Mouse (Mus musculus) thymus, postnatal 25 days (tissue): Measurements from ENCODE around the gene Sbk1.
"Not testable (repeated sequence)": the region's sequence is repeated elsewhere in the genome, so short reads cannot be mapped to it uniquely, and the experiment has no call there.

ENCODE experiments used
- DNase-seq: peaks from one replicate; pipeline ENCODE4 v3.0.0; 2022

Gene Sbk1

DNA sequence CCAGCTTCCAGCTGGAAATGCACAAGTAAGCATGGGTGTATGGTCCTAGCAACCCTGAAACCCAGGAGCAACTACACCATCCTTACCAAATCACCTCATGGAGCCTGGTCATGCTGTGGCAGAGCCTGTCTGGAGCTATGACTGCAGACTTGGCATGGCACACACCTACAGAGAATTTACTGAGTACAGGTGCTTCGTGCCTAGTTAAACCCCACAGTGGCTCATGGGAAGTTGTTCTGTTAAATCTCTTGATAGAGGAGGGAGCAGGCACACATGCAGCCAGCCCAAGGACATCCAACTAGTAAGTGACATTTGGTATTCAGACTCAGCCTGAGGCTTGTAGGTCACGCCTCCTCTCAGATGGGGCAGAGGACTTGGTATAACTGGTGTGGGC is 15.7 kb downstream of the Sbk1 start:
- no peak for DNase-seq

DNA sequence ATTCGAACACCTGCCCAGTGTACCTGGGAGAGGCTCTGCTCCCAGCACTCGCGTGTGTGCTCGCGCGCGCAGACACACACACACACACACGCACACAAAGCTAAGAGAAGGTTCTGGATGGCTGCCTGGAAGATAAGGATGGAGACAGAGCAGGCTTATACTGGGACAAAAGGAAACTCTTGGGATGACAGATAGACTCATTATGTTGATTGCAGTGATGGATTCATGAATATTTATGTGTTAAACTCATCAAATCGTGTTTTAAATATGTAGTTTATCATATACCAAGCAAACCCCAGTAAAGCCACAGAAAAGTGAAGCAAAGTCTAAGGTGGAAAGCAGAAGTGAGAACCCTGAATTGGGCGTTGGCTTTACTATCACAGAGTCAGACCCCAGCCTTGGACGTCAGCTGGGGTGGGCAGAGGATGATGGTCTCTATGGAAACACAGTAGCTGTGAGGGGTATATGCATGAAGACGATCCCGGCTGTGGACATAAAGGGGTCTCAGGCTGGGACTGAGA is 16.2 kb downstream of the Sbk1 start:
- DNase-seq, result no peak

GRCm38 (mm10) chr7:126289371-126289770 is 17.0 kb downstream of the Sbk1 start:
- DNase-seq, result no peak

- DNase-seq, result no peak
These were observed 17.5 kb downstream of the Sbk1 start for GRCm38 (mm10) chr7:126289956-126290355.

DNA sequence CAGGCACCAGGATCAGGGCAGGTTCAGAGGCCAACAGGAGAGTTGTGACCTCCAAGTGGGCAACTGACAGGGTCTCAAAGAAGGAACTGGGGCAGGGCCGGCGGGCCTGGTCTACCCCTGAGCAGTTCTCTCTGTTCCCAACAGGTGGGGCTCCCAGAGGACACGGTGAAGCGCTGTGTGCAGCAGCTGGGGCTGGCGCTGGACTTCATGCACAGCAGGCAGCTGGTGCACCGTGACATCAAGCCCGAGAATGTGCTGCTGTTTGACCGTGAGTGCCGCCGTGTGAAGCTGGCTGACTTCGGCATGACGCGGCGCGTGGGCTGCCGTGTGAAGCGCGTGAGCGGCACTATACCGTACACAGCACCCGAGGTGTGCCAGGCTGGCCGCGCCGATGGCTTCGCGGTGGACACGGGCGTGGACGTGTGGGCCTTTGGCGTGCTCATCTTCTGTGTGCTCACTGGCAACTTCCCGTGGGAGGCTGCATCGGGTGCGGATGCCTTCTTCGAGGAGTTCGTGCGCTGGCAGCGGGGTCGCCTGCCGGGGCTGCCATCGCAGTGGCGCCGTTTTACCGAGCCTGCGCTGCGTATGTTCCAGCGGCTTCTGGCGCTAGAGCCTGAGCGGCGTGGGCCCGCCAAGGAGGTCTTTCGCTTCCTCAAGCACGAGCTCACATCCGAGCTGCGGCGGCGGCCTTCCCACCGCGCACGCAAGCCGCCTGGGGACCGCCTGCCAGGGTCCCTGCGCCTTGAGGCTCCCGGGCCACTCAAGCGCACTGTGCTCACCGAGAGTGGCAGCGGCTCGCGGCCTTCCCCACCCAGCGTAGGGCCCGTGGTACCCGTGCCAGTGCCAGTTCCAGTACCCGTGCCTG is 19.5 kb downstream of the Sbk1 start:
- no peak for DNase-seq

DNA sequence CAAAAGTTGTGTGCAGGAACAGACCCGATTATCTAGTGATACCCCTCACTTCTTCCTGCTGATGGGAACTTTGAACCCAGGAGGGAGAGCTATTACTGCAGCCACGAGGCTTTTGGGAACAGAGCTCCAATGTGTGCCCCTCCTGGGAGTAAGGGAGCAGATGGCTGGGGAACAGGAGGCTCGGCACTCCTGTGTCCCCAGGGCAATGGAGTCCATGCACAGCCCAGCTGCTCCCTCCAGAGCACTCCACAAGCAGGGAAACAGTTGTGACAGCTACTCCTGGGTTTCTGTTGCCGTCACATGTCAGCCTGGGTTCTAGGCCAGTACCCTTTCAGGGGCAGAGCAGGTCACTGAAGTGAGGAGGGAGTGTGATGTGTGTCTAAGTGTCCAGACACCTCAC is 20.7 kb downstream of the Sbk1 start:
- DNase-seq, result no peak

- DNase-seq, result peak; percentile 39
These were observed 25.4 kb downstream of the Sbk1 start for GRCm38 (mm10) chr7:126297579-126298460.

DNA sequence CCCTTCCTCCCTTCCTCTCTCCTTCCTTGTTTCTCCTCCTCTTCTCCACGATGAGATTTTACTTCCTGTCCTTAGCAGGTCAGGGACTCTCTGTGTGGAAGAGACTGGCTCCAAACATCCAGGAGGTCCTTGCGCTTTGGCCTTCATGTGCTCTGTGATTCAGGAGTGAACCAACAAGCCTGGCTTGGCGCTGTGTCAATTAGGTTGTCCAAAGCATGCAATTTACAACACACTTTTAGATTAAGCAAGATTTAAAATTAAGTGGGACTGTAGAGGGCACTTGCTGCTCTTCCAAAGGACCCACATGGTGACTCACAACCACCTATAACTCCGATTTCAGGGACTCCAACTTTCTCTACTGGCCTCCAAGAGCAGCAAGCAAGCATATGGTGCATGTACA is 26.4 kb downstream of the Sbk1 start:
- DNase-seq, result no peak

- DNase-seq, result not testable (repeated sequence)
These were observed 29.4 kb downstream of the Sbk1 start for GRCm38 (mm10) chr7:126301831-126302230.

GRCm38 (mm10) chr7:126311822-126312221 is 39.4 kb downstream of the Sbk1 start:
- no peak for DNase-seq

GRCm38 (mm10) chr7:126313309-126313708 is 40.9 kb downstream of the Sbk1 start:
- DNase-seq, result no peak

GRCm38 (mm10) chr7:126314273-126314672 is 41.9 kb downstream of the Sbk1 start:
- no peak for DNase-seq

DNA sequence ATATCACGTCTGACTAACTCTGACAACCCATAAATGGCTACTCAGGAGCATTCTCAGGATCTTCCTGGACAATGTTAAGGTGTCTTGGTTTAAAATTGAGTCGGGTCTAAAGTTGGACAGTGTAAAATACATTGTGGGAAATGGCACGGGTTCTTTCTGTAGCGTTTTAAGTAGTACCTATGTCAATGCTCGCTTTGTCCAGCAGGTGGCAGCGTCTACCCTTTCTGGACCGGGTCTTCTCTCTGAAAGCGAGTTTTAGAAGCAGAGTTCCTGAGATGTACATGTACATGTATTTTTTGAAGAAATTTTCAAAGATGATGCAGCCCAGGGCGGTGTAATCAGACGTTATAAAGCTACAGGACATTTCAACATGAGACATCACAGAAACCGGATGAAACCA is 51.3 kb downstream of the Sbk1 start:
- DNase-seq, result peak; percentile 89

DNA sequence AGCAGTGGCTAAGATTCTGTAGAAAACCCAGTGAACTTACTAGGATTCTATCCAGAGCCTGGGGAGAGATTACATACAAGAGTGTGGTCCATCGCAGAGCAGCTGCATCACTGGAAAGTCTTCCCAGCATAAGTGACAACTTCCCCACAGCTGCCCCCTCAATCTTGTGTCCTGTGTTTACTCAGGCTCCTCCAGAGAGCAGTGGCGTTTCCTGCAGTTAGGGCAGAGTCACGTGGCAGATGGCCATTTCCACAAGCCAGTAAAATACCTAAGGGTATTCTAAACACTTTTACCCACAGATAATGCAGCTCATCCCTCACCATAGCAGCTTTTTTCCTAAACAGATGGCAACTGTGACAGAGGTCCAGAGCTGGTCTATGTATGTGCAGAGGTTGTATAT is 52.4 kb downstream of the Sbk1 start:
- DNase-seq, result no peak

GRCm38 (mm10) chr7:126325576-126326273 is 53.3 kb downstream of the Sbk1 start:
- not testable (repeated sequence) for DNase-seq

DNA sequence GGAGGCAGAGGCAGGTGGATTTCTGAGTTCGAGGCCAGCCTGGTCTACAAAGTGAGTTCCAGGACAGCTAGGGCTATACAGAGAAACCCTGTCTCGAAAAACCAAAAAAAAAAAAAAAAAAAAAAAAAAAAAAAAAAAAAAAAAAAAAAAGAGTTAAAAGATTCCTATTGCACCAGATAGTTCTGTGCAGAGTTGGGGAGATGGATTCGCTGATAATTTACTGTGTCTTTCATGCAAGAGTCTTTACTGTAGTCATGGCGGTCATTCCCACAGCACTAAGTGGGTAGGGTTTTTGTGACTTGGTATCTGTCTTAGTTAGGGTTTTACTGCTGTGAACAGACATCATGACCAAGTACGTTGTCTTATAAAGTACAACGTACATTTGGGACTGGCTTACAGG is 56.4 kb downstream of the Sbk1 start:
- DNase-seq, result not testable (repeated sequence)

GRCm38 (mm10) chr7:126329907-126330645 is 57.7 kb downstream of the Sbk1 start:
- peak; percentile 43 for DNase-seq

GRCm38 (mm10) chr7:126330693-126331092 is 58.3 kb downstream of the Sbk1 start:
- DNase-seq, result peak; percentile 32

- DNase-seq, result no peak
These were observed 60.3 kb downstream of the Sbk1 start for GRCm38 (mm10) chr7:126332691-126333090.

- no peak for DNase-seq
These were observed 63.1 kb downstream of the Sbk1 start for GRCm38 (mm10) chr7:126335556-126335955.

GRCm38 (mm10) chr7:126338906-126339305 is 66.5 kb downstream of the Sbk1 start:
- no peak for DNase-seq

- peak; percentile 70 for DNase-seq
These were observed 67.1 kb downstream of the Sbk1 start for GRCm38 (mm10) chr7:126339521-126339971.
